Mouse (Mus musculus): ENCODE measurements around the gene Plpp4.

Plpp4 gene

DNA sequence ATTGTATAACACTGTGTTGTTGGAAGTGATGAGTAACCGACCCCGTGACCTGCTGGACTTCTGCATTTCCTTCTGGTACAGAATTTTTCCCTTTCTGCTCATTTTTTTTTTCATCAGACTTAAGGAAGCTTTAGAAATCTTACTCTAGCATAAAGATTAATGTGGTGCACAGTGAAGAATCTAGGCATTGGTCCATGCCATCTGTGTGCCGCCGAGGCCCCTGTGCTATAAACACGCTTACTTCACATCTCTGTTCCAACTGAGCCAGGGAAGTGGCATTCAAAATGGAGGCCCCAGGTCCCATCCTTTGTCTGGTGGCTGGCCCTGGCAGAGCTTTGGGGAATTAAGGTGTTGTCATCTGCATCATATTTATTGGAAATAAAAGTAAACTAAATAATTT, 44.8 kb downstream of the Plpp4 start:
- DNase-seq (ENCODE audit: extremely low spot score, low spot score): no peak

DNA sequence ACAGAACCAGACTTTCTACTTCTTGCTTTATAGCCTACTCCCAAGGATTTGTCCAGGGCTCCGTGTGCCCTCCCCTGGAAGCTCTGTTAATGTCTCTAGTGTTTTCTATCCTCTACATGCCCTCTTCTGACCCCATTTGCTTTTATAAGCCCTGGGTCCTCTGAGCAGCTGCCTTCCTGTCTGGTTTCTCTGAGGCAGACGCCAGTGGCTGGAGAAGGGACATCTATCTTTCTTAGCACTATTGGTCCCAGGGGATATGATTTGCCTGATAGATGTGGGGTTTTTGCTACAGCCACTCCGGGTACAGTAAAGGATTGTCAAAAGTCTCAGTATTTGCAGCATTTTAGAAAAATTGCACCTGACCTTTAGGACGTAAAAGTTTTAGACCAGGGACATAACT, 46.5 kb downstream of the Plpp4 start:
- peak; percentile 18 for DNase-seq (ENCODE audit: extremely low spot score, low spot score)

DNA sequence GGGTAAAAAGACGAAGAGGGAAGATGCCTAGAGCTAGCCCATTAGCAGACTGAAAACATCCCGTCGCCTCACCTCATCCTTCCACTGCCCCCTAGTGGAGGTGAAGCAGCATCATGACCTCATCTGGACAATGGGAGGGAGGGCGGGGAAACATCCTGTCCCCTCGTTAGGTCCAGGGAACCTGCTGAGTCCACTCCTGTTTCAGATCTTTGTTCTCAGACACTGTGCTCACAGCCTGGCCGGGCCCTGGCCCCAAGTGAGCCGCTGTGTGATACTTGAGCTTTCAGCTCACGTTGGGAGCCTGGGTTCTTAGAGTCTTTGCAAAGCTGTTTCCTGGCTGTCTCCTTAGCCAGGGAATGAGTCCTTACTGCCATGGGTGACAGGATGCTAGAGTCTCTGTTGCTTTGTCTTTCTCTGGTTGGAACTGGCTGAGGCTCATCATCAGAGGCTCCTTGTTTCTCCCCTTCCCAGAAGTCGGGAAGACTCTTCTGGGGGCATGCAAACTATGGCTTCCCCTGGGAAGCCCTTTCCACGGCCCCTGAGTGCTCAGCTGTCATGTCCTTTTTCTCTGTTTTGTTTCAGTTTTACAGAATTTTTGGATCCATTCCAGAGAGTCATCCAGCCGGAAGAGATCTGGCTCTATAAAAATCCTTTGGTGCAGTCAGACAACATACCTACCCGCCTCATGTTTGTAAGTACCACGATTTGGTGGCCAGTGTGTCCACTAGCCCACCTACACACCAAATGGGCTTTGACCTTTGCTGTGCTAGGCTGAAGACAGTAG, 50.4 kb downstream of the Plpp4 start:
- peak; percentile 51 for DNase-seq (ENCODE audit: extremely low spot score, low spot score)

DNA sequence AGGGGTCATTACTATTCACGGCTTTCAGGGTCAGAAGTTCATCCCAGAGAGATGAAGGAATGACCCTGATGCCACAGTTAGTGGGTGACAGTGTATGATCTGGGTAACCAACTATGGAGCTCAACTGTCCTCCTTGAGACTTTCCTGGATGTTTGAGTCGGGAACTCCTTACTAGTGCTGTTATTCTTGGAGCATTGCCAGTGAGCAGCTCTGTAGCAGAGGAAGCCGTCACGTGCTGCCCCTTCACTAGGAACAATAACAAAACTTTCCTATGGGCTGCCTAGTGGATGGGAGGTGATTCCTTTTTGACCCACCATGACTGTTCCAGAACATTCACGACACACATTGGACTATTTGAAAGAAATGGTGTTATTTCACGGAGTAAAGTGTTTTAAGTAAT, 51.8 kb downstream of the Plpp4 start:
- no peak for DNase-seq (ENCODE audit: extremely low spot score, low spot score)

DNA sequence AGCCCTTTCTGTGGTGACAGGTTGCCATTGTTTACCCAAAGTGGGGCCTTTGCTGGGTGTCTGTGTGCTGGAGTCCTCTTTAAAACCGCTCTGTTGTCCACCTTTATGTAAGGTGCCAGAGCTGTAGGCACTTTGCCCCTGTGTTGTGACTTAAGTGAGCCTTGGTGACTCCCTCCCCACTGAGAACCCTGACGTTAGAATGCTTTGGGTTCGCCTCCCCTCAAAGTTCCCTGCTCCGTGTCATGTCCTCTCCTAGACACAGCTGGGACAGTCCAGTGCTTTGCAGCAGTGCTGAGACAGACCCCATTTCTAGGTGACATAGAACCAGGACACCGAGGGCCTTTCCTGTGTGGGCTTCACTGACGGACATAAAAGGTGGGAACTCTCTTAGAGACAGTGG, 55.7 kb downstream of the Plpp4 start:
- no peak for DNase-seq (ENCODE audit: extremely low spot score, low spot score)

DNA sequence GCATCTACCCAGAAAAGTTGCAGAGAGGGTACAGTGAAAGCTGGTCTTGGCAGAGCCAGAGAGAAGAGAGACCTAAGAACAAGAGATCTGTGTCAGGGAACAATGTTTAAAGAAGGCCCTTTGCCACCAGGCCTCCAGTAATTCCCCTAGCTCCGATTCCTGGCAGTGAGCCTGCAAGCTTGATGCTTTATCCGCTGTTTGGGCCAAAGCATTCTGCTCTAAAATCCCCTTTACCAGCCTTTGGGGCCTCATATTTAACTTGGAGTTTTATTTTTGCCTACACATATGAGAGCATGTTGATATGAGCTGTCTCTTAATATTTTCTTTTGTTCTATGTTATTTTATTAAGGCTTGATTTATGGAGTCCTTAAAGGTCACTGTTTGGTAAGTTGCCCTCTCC, 57.1 kb downstream of the Plpp4 start:
- DNase-seq (ENCODE audit: extremely low spot score, low spot score): no peak

DNA sequence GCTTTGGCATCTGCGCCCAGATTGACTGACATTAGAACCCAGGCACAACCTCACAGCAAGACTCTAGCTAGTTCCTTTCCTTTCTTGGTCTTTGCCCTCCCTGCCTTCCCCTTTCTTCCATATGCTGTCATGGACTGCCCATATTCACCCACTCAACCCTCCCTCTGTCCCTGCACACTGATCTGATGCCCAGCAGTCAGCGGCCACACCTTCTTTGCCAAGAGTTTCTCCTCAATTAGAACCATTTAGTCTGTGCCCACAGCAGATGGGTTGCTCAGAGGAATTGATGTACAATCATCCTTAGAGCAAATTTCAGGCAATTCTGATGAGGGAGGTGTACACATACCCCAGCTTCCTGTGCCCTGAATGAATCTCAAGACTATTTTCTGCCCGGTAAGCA, 83.3 kb downstream of the Plpp4 start:
- DNase-seq (ENCODE audit: extremely low spot score, low spot score): no peak

DNA sequence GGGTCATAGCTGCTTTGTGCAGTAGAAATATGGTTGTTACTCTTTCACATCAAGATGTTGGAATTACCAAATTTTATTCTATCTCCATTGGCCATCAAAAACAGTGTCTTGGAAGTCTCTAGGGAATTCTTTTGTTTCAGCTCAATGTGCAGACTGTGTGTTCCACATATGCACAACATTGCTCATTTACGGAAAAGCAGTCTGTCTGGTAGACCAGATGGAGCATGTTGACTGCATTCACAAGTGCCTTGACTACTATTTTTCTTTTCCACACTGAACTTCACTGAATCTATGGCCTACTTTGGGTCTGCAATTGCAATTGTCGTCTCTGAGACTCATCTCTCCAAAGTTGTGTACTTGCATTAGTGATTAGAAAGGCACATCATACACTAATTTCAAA, 98.7 kb downstream of the Plpp4 start:
- no peak for DNase-seq (ENCODE audit: extremely low spot score, low spot score)

DNA sequence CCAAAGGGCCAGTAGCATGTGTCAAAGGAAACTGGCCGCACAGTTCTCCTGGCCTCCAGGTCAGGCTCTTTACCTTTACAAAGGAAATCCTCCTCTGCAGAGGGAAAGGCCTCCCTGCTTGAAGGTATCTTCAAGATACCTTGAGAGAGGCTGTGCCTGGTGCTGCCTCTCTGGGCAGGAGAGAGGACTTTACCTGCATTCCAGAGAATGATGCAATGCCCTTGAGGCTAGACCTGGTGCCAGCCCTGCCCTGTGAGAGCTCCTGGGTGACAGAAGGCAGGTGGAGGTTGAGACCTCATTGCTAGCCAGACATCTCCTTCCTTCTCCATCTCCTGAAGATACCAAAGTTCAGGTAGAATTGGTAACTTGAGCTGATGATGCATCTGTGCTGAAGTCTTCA, 118.5 kb downstream of the Plpp4 start:
- DNase-seq (ENCODE audit: extremely low spot score, low spot score): no peak

DNA sequence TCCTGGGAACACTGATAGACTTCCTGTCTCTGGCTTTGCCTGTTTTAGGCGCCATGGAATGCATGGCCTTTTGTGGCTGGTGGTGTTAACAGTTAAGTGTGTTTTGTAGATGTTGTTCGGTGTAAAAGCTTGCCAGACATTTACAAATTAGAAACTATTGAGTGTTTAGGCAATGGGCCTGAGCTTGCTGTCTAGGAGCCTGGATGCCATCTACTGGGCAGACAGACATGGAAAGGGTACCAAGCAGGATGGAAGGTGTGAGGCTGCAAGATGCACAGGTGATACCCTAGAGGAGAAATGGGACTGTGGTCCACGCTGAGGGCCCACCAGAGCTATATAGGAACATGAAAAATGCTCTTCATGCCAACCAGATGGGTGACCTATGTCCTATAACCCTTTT, 128.3 kb downstream of the Plpp4 start:
- DNase-seq (ENCODE audit: extremely low spot score, low spot score): no peak

DNA sequence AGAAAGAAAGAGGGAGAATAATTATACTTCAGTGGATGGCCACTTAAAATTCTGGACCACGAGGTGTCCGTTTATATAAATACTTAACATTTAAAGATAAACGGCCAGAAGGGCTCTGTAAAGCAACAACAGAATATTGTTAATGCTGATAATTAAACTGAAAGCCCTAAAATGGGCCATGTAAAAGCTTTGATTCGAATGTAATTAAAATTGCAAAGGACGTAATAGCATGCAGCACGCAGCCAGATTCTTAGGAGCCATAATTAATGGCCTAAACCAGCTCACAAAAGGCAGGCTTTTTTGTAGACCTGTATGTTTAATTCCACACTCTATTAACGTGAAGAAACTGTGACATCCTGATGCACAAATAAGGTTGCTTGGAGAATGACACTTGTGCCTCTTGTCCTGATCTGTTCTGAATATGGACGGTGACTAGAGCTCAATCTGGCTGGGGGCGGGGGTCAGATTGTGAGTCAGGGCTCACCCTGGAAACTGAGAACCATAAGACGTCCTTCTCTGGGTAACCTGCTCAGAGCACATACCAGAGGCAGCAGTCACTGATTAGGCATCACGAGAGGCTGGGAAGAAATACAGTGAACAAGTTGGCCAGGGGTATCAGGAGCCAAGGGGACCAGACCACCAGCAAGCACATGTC, 136.1 kb downstream of the Plpp4 start:
- no peak for DNase-seq (ENCODE audit: extremely low spot score, low spot score)

DNA sequence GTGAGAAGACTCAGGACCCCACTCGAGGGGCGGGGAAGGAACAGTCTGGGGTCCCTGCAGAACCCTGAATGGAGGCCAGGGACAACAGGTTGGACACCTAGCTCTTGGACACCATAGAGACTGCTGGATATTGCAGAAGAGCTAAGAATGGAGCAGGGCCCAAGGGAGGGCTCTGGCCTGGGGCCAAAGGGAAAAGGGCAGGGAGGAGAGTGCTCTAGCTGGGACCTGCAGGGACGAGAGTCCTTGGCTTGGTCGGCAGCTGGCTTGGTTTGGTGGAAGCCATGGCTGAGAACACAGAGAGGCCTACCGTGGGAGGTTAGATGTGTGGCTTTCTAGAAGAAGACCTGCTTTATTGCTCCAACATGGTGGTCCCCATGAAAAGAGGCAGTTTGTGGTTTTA, 139.7 kb downstream of the Plpp4 start:
- no peak for DNase-seq (ENCODE audit: extremely low spot score, low spot score)

DNA sequence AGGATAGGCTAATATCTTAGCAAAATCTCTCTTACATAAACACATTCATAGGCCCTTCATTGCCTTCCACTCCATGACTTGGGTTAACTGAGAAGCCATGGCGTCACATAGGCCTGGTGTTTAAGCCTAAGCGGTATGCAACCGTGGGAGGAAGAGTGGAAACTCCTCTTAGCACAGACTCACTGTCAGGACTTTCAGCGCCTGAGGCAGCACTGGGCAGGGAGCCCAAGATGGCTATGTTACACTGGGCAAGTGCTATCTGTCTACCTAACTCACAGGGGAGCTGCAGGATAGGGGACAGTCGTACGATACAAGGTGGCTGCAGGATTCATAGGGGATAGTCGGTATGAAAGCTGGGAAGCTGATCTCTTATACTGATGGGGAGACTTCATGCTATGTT, 142.2 kb downstream of the Plpp4 start:
- DNase-seq (ENCODE audit: extremely low spot score, low spot score): no peak

DNA sequence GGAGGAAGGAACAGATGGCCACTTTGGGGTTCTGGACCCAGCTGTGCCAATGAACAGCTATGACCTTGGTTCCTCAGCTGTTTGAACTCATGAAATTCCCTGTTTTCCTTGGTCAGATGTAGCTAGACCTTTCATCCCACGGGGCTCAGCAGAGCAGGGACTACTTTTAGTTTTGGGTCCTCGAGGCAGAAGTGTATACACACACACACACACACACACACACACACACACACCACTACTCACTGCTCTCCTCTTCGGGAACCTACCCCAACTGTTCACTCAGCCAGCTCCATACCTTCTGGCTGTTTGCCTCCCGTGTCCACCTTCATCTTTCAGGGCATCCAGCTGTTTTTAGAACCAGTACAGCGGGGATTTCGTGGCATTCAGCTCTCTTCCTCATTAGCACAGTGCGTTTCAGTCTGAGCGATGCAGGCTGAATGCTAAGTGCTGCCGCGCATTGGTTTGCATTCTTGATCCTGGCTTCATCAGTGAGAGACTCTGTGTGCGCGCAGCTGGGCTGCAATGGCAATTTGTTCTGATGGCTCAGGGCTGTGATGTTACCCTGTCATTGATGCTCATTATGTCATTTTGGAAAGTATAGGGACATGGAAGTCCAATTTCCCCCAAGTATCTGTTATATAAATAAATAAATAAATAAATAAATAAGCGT, 146.0 kb downstream of the Plpp4 start:
- no peak for DNase-seq (ENCODE audit: extremely low spot score, low spot score)

DNA sequence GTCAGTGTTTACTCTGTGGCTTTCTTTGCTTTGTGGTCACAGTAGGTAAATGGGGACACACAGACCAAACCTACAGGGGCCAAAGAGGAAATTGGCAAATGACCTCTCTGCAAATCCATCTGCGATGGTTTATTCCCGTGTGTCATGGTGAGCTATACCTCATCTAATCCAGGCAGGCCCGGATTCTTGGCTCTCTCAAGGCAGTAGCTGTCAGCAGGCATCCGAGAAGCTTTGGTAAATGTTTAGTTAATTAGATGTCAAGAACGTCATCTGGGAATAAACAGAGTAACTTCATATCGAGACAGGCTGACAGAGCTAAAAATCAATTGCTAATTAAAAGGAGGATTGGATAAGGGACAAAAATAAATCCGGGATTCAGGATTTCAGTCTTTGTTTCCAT, 149.2 kb downstream of the Plpp4 start:
- no peak for DNase-seq (ENCODE audit: extremely low spot score, low spot score)

DNA sequence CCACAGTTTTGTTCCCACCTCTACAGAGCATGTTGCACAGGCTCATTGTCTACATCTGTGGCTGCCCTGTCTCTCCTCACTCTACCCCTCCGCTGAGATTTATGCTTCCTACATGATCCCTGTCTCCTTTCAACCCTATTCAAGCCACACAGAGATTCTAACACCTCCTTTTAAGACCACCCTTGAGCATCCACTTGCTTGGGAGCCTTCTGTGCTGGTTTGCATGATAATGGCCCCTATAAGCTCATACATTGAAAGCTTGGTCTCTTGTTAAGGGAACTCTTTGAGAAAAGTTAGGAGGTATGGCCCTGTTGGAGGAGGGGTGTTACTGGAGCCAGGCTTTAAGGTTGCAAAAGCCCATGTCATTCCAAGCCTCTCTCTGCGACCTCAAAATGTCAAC, 155.9 kb downstream of the Plpp4 start:
- DNase-seq (ENCODE audit: extremely low spot score, low spot score): no peak

DNA sequence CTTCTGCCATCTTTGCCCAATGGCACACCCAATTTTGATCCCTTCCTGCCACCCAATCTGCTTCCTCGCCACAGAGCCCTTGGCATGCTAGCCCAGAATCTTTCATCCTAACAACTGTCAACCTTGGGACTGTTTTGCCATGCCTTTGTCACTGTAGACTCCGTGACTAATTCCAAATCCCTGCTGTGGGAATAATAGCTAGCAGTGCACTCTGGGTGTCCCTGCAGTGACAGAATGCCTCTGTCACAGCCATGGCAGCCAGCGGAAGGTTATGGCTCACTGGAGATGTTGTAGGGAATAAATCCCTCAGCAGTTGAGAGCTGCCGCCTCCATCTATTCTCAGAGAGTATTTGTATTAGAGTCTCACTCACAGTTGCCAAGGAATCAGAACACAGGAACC, 158.3 kb downstream of the Plpp4 start:
- DNase-seq (ENCODE audit: extremely low spot score, low spot score): no peak

DNA sequence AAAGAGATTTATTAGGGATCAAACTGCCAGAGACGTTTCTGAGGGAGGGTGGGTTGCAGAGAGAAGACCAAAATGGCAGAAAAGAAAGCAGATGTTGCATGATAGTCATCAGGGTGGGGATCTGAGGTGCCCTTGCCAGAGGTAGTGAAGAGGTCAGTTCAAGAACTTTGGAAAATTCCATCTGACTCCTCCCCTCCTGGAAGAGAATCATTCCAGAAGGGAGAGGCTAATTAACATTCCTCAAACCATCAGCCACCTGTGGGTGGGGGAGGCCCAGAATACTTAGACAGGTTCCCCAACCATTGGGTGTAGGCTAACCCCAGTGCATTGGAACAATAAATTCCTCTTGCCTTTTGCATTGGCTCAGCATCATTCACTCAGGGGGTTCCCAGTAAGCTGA, 164.3 kb downstream of the Plpp4 start:
- DNase-seq (ENCODE audit: extremely low spot score, low spot score): no peak

DNA sequence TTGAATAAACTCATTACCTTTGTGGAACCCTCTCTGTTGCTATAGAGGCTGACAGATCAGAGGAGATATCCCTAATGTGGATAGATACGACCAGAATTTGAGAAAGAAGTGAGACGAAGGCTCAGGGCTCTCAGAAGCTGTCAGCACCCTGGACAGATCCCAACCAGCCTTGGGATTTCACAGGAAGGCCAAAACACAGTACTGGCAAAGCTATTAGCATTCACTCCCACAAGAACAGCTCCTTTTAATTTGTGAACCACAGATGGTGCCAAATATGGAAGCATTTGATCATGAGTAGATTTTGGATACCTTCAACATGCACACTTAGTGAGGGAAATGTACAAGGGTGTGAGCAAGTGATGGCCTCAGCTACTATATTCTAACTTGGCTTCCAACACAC, 168.7 kb downstream of the Plpp4 start:
- DNase-seq (ENCODE audit: extremely low spot score, low spot score): peak; percentile 27

DNA sequence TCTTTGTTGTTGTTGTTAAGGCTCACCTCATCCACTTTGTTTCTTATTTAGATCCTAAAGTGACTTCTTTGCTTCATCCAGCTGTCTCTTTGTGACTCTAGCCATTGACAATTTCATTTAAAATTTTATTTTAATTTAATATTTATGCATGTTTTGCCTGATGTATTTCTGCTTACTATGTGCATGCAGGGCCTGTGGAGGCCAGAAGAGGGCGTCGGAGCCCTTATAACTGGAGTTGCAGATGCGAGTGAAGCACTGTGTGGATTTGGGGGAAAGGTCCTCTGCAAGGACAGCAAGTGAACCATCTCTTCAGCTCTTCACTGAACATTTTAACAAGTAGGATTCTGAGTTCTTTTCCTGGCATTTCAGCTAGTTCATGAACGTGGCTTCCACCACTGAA, 172.0 kb downstream of the Plpp4 start:
- no peak for DNase-seq (ENCODE audit: extremely low spot score, low spot score)

DNA sequence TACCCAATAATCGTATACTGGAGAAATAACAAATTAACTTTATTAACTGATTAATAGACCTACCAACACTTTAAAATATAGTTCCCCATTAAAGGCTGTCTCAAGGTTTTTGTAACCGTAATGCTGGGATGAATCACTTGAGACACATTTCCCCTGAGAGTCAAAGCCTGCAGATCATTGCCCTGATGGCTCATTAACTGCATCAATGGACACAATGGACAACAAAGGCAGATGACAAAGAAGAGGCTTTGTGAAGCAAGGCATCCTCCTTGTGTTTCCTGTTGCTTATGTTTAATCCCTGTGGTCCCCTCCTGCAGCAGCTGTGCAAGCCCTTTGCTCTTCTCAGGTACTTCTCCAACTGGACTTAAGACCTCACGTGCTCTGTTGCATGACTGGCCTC, 173.1 kb downstream of the Plpp4 start:
- no peak for DNase-seq (ENCODE audit: extremely low spot score, low spot score)
